Mouse (Mus musculus) right cerebral cortex, adult 2 months (tissue): ENCODE data around the gene Cul1.
"Not testable (repeated sequence)": the region's sequence is repeated elsewhere in the genome, so short reads cannot be mapped to it uniquely, and the experiment has no call there.

Experiments
- DNase-seq, 2 experiments: peaks; one replicate each; pipeline ENCODE4 v3.0.0; 2021 to 2022; ENCODE audit warnings: low spot score in 2 of 2

Cul1 gene

DNA sequence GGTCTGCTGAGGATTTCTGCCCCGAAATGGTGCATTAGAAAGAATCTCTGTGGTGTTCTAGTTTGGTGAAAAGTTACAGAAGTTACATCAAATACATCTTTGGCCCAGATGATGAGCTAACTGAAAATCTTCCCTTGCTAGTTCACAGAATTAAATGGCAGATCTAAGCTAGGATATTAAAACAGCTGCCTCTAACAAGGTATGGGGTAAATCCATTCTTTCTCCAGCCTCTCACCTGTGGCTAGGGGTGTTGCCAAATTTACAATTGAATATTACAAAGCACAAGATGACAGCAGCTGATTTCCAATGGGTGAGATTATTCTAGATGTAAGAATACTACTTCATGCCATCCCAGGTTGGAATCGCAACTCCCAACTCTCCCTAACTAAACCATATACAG lies at the start of gene Cul1:
TSS of gene Cul1 (plus strand) at position 301 of the 400 bp plus-strand sequence.
- DNase-seq, result no peak

DNA sequence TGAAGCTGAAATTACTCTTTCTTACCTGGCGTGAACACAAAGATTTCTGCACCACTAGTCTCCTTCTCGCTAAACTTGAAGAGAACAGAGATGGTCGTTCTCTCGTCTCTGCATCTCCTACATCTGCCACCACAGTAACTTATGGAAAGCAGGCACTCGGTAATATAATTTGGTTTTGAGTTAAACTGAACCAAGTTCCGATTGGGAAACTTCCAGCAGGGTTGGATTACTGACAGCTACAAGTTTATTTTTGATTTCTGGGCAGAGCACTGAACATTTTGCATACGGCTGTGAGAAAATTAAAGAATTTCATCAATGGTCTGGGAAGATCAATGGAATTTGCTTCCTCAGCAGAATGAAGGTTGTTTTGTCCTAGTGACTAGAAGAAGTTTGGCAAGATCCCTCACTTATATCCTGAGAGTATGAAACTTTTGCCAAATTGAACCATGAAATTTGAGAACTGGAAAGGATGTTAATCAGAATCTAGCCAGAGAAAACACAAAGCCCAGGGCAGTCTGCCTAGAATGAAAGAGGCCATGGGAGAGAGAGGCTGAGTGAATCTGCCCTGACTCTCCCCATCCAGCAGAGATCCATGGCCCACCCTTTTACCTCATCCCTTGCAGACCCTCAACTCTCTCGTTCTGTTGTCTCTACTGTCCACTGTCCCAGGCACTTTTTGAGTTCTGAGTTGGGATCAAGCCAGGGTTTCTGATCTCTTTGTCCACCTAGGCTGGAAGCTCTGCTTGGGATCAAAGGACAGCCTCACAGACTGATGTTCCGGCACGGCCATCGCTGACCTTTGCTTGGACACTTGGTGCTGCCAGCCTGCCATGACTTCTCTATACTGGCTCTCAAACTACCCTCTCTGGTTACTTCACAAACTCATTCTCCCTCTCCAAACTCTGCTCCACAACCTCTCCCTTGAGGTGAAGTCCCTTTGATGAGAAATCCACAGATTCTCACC lies 48.5 kb upstream of the Cul1 start:
- no peak for DNase-seq

DNA sequence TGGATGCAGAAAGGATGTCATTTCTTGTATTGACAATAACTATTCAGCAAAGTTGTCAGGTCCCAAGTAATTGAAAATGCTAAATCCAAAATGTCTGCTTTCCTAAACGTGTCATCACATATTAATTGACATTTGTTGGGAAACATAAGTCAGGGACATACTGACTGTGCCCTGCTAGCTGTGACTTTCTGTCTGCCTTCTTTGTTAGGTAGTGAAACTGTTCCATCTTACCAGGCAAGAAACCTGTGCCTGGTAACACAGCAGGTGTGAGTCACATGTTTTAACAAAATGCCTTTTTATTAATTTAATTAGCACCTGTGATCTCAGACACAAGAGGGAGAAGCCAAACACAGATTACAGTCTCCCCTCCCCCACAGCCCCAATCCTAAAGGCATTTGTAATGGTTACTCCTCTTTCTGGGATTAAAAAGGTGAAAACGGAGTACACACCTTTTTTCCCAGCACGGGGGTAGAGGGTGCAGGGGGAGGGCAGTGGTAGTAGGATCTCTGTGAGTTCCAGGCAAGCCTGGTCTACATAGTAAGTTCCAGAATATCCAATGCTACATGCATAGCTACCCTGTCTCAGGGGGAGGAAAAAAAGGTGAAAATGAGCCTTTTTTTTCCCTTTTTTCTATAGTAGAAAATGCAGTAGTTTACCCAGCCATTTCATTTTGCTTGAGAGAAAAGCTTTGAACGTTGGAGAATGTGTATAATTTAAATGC lies 40.2 kb upstream of the Cul1 start:
- no peak for DNase-seq

DNA sequence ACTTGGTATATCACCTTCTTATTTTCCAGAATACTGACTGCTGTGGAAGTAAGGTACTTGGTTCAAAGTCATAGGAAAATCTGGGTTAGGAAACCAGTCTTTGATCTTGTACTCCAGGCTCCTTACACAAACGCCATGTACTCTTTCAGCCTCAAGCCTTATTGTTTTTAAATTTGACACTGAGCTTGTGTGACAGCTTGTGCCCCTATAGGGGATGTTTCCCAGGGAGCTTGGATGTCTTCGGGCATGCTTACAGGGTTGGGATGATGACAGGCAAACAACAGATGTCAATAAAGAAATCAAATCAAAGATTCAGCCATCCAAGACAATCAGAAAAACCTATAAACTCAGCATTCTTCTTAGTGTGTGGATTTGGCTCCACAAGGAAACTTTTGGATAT lies 39.5 kb upstream of the Cul1 start:
- DNase-seq, result no peak

DNA sequence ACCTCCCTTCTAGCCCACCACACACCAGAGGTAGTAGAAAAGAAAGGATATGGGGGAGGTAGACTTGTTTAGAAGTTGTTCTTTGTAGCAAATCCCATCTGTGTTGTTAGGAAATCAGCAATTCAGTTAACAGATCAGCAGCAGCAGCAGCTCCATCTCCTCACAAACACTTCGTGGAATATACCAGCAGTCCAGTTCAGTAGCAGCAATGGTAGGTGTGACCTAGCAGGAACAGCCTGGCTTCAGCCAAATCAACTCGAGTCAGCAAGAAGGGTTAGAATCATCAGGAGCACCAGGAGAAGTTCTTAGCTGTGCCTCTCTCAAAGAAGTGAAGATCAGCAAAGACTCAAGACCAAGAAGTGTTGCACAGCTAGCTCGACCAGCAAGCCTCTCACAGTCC lies 34.5 kb upstream of the Cul1 start:
- DNase-seq, result no peak

DNA sequence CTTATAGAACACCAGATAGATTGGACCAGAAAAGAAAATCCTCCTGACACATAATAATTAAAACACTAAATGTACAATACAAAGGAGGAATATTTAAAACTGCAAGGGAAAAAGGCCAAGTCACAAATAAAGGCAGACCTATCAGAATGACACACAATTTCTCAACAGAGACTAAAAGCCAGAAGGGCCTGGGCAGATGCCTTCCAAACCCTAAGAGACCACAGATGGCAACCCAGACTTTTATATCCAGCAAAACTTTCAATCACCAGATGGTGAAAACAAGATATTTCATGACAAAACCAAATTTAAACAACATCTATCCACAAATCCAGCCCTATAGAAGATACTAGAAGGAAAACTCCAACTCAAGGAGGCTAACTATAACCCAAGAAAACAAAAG lies 33.0 kb upstream of the Cul1 start:
- DNase-seq, result no peak

DNA sequence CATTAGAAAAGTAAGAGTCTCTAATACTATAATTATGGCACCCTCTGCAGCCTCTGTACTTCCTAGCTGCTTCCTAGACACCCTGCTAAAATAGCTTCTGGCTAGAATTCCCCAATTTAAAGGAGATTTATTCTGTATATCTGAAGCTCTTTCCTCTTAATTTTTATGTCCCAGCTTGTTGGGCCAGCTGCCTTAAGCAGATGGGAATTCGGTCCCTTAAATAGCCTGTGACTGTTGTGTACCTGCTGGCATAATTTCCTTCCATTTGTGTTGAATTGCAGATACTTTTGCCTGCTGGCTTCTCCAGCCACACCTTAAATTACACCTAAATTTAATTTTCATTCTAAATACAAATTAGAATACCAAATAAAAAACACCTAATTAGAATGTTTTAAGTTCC lies 32.0 kb upstream of the Cul1 start:
- peak; percentile 12 to 13 for DNase-seq

DNA sequence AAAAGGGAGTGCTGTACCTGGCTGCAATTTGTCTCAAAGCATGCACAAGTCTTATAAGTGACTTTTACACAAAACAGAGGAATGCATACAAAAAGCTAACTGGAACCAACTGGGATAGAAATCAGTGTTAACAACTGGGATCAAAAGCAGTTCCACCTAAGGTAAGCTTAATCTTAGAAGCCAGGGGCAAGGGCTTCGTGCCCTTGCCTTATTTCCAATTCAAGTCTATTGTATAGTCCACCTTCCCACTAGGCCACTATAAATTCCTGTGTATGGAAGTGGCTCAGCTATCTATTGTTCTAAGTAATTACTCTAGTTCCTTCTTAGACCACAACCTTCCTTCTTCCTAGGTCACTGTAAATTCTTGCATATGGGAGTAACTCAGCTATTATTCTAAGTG lies 27.1 kb upstream of the Cul1 start:
- DNase-seq, result no peak

DNA sequence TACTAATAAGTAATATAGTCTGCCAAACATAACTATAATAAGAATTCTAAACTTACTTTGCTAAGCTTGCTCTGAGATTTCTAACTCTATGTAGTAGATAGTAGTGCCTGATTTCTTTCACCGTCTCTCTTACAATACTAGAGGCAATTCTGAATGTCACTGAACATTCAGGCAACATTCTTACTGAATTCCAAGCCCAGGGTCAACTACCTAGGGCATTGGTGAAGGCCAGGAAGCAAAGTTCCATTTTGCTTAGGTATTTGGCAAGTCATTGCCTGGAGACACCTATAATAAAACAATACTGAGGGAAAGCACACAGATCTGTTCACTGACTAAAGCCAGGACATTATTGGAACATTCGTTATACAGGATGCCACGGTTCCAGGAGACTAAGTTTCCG lies 26.6 kb upstream of the Cul1 start:
- not testable (repeated sequence) for DNase-seq

DNA sequence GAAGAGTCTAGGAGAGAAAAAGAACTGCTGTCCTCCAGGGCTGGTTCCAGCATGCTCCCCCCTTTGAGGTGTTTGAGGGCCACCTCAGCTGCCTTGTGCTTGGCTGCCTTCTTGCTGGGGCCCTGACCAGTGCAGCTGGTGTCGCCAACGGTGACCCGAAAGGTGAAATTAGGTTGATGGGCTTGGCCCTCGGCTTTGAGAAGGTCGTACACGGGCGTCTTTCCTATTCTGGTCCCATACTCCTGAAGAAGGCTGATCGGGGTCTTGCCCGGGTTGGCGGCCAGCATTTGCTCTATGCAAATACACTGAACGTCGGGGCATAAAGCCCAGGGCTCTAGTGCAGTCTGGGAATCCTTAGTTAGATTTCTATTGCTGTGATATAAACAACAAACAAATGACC lies 20.4 kb upstream of the Cul1 start:
- not testable (repeated sequence) for DNase-seq

DNA sequence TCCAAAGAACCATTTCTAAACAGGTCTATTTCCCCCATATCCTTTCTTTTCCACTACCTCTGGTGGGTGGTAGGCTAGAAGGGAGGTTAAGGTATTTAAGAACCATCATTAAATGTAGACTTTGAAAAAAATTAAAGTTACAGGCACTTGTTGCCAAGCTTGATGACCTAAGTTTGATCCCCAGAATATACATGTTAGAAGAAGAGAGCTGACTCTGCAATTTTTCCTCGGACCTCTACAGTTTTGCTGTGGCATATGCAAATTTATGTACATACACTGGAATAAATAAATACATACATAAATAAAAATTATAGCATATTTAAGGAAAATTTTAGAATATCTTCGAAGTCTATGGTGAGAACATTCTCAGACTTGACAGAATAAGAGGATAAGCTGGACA lies 13.1 kb upstream of the Cul1 start:
- DNase-seq, result no peak

DNA sequence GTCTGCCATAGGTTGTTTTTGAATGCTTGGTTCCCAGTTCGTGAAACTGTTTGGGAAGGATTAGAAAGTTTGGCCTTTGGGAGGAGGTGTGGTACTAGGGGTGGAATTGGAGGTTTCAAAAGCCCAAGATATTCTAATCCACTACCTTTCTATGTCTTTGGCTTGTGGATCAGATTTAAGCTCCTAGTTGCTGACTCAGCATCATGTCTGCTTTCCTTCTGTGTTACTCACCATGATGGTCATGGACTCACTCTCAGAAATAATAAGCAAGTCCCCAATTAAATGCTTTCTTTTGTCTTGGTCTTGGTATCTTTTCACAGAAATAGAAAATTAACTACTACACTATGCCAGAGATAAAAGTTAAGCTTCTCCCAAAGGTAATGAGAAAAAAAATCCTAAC lies 5.5 kb upstream of the Cul1 start:
- DNase-seq, result no peak

DNA sequence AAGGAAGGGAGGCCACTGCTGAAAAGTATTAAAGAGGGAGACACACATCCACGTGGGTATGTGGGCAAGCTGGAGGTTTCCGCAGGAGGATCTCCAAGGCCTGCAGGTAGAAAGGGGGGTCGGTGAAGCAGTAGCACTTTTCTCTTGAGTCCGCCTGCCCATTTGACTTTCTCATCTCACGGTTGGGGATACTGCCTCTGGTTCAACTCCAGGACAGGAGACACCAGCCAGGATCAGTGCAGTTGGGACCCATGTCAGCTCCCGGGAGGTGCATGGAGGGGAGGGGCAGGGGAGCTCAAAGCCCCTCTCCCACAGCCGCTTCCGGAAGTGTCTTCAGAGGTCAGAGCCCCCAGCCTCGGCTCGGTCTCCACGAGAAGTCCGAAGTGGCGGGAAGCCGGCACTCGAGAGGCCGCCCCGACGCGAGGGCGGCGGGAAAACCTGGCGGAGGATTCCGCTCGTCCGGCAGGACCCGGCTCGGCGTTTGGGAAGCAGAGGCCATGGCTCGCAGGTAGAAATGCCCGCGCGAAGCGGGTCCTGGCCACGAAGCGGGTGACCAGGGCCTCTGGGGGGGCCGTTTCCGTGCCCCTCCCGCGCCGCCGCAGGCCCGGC lies 428 bp downstream of the Cul1 start:
- peak in 1 of 2 experiments; percentile 59 for DNase-seq

DNA sequence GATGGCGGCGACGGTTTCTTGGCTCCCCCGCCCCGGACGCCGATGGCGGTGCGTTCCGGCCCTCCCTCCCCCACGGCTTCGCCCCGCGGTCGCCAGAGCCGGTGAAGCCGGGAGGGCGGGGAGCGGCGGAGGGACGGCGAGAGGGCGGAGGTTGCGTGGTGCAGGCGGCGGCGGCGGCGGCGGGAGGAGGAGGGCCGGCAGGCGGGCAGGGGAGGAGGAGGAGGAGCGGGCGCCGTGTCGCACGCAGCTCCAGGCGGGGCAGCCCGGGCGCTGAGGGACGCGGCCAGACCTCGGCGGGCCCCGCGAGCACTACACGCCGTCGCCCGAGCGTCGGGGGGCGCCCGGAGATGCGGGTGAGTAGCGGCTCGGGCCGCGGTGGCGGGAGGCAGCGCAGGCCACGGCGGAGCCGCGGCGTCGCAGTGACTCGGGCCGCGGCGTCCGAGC lies 955 bp downstream of the Cul1 start:
- peak; percentile 61 to 64 for DNase-seq

DNA sequence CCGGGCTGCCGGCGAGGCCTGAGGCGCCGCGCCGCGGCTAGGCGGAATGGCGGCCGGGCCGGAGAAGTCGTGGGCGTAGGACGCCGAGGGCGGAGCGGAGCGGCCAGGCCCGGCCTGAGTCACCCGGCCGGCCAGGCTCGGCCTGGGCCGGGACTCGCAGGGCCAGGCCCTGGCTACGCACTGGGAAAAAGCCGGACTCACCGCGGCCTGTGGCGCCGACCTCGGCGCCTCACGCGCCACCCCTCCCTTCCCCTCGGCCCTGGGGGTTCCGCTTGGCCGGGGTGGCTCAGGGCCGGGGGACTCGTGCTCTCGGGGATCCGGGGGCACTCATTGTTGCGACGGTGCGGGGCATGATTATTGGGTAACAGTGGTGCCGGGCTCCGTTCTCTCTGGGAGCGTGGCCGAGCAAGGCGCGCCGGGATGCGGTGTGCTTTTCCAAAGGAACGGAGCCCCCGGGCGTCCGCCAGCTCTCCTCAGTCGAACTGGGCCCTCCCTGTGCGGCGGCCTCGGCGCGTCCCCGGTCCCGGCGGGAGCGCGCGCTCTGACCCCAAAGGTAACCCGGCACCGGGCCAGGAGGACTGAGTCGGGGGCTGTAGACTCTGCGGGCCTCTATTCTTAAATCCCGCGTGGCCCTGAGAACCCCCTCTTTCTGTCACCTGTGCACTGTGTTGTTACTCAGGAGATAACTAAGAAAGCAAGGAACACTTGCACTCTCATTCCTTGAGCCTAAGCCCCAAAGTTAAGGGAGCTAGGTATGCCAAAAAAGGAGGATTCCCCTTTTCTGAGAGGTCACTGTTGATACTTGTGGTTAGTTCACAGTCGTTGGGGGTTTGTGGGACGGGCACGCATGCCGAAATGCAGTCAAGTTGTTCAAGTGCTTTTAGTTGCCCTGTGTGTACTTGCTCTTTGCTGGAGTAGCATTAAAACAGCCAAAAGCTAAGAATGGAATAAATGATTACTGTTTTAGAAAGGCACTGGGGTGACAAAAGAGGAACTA lies 1.7 kb downstream of the Cul1 start:
- DNase-seq, result peak; percentile 46 to 53

DNA sequence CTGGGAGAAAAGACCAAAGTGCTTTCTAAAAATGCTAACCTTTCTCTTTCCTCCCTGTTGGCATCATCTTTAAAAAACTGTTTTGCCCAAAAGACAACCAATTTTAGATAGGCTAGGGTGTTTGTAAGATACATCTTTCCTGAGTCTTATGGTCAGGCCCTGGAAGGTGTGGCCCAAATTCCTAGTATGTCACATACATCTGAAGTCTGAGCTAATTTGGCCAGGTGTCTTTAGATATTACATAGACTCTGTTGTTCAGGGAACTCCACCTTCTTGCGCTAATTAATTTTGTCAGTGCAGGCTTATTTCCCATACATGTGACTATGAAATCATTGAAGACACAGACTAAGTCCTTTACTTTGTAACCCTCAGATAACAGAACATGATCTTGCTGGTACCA lies 2.6 kb downstream of the Cul1 start:
- no peak for DNase-seq

DNA sequence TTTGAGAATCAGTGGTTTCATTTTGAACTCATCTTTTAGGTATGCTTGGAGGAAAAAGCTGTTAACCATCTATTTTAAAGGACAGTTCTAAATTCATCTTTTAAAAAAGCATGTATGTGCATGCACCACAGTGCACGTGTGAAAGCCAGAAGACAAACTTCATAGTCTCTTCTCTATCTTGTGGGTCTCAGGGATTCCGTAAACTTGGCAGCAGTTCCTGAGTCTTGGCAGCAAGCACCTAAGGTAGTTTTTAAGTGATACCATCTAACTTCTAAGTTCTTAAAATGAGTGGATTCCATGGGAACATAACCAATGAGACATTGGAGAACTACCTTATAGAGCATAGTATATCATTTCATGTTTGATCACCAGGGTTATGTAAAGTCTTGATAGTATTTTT lies 3.7 kb downstream of the Cul1 start:
- no peak for DNase-seq

DNA sequence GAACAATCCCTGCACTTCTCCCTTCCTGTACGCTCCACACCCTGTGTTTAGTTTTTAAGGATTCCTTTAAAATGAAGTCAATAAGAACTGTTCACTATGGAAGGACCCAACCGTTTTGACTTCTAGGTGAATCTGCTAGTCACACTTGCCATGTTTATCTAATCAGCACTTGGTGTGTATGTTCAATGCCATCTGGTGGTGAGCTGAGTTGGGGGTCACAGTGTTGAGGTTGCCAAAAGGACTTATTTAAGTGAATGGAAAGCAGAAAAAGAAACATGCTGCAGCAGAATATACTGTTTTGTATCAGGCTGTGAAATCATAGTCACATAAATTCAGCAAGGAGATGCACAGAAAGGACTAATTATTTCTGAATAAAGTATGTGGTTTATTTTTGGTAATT lies 12.2 kb downstream of the Cul1 start:
- DNase-seq, result no peak

DNA sequence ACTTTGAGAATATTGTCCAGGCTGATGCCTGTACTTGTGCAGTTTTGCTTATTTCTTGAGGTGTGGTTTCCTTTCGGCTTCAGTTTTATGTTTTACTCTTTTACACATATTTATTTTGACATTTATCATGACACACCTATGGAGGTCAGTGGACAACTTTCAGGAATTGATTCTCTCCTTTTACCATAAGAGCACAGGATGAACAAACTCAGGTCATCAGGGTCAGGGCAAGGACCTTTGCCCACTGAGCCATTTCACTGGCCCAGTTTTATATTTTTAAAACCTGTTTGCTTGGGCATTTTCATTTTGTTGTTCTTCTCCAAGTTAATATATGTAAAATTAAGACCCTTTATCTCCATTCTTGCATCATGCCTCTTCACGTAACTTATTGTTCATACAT lies 13.3 kb downstream of the Cul1 start:
- no peak for DNase-seq

DNA sequence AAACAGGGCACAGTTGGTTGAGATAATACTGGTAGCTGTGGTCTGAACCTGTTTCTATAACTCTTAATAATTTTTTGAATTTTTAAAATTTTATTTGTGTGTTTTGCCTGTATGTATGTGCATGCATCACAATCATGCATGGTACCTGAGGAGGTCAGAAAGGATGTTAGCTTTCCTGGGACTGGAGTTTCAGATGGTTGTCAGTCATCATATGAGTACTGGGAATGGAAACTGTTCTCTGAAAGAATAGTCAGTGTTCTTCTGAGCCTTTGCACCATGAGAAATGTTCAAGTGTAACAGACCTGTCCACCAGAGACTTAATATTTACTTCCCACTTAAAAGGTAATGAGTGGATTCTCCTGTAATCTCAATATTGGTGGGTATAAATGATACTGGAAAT lies 13.9 kb downstream of the Cul1 start:
- no peak for DNase-seq

DNA sequence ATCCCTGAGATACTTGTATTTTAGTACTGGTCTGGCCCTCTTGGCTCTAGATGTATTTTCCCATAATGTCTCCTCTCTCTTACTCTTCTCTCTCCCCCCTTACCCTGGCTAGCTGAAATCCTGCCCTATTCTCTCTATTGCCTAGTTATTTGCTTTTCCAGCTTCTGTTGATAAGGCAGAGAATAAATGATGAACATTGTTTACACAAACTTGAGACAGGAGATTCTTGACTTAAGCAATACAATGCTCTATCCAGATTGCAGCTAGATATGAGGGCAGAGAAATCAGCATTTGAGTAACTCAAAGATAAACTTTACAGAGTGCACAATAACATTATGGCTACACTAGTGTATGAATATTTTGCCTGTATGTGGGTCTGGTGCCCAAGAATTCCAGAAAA lies 16.6 kb downstream of the Cul1 start:
- no peak for DNase-seq
